Mouse (Mus musculus) bone marrow macrophage, adult 2 months (primary cell): ENCODE measurements around the gene Sptbn1. TPM values are rescaled to one million over a fixed set of nuclear protein-coding genes. Genes with fewer than 3 reads are reported as not detected.

ENCODE experiments used
- H3K27ac ChIP-seq: 2 replicates; pipeline ENCODE4 v1.5.1; 2012; ENCODE audit warnings: low read depth, low read length; ENCODE audit not compliant: insufficient read depth
- H3K4me1 ChIP-seq: 2 replicates; pipeline ENCODE4 v1.6.1; 2012; ENCODE audit warnings: low read length; ENCODE audit not compliant: control insufficient read depth, insufficient read depth
- H3K4me3 ChIP-seq: 2 replicates; pipeline ENCODE4 v1.5.1; 2012; ENCODE audit warnings: mild to moderate bottlenecking, low read length, moderate library complexity; ENCODE audit not compliant: insufficient read depth
- CTCF ChIP-seq: IDR thresholded peaks from 2 replicates; pipeline ENCODE4 v1.5.1; 2012; ENCODE audit warnings: low read depth, mild to moderate bottlenecking, low read length, moderate library complexity
- POLR2A ChIP-seq: IDR thresholded peaks from 2 replicates; pipeline ENCODE4 v1.6.1; 2012; ENCODE audit warnings: mild to moderate bottlenecking, low read depth, low read length, borderline replicate concordance
- polyA plus RNA-seq: library from polyadenylated mRNA; stranded (reverse); fragments of >200 nt; gene quantifications from 2 replicates; pipeline ENCODE4 v1.2.4, GENCODE M21; 2012; ENCODE audit not compliant: missing spikeins, insufficient read depth, insufficient read length

Gene Sptbn1
- polyA plus RNA-seq, 1 experiment = 36.3 TPM

DNA sequence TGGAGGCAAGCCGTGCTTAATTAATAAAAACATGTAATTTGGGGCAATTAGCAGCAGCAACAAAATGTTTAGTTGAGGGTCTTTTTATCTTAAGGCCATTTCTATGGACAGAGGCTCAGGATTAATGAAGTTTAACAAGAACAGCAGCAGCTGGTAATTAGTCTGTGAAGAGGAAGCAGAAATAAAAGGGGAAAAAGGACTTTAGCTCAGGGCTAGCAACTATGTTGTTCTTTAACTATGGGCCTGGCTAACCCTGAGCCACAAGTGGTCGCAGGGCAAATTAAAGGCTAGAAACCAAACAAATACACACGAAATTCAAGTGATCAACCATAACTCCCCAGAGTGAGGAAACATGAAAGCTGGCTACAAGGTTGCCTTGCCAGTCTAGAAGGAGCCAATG, 91.9 kb downstream of the Sptbn1 start:
- Histone ChIP-seq H3K4me1 (peaks cover 6% of the 10 kb centered on the region), H3K4me3 (no peak overlapping the region), H3K27ac (no peak overlapping the region)
- TF ChIP-seq CTCF = no peak
- no peak for TF ChIP-seq POLR2A

DNA sequence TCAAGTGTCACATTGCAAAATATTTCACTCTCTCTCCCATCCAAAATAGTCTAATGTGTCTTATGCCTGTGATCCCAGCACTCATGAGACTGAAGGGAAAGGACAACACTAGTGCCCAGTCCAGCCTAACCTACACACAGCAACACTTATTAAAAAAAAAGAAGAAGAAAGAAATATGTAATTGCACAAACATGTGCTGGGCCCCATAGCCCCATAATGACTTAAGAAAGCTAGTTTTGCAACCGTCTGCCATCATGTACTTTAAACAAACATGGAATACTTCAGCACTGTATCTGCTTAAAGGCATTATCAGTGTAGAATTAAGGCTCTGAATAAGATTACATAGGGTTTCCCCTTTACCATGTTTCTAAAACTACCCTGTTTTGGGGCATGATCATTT, 92.4 kb downstream of the Sptbn1 start:
- H3K4me1 ChIP-seq = peaks cover 6% of the 10 kb centered on the region
- TF ChIP-seq CTCF (no peak), POLR2A (no peak)
- no peak overlapping the region for H3K27ac ChIP-seq
- no peak overlapping the region for H3K4me3 ChIP-seq

DNA sequence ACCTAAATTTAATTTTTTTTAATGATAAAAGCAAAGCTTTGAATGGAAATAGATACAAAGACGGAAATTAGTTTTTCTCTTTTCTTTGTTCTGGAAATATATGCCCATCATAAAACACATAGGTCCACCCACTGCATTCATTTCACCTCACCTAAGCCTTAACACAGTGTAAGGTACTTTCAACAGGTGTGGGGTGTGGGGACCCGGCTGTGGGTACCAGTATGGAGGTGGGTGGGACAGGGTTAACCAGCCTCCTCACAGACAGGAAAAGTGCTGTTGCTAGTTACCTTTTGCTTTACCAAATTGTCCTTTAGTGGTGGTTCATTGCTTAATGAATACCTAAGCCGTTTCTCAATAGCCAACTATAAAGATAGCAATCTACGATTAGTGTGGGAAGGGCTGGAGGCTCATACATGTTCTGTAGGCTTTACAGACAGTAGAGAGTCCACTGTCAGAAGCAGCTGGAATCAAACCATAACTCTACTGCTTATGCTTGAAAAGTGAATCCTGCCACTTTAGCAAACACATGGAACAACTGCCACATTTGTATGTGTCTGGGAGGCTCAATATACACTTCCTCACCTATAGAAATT, 96.3 kb downstream of the Sptbn1 start:
- Histone ChIP-seq H3K4me3 (no peak overlapping the region), H3K4me1 (peaks cover 6% of the 10 kb centered on the region), H3K27ac (no peak overlapping the region)
- no peak for TF ChIP-seq CTCF
- TF ChIP-seq POLR2A = no peak

DNA sequence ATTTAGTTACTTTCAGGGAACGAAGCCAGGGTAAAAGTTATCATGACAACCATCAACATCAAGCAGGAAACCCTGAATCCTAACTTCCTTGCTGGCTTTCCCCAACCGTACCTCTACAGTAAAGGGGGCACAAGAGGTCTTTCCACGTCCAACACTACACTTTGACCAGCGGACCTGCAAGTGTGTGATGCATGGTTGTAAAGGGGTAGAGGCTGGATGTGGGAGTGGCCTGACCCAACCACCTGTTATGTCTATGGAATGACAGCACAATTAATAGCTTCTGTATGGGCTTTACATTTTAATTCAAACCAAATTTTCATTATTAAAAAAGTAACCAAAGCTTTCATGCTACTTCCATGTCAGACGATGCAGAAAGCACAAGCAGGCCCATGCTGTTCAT, 96.8 kb downstream of the Sptbn1 start:
- Histone ChIP-seq H3K27ac (no peak overlapping the region), H3K4me3 (no peak overlapping the region), H3K4me1 (peaks cover 6% of the 10 kb centered on the region)
- TF ChIP-seq POLR2A = no peak
- no peak for TF ChIP-seq CTCF

DNA sequence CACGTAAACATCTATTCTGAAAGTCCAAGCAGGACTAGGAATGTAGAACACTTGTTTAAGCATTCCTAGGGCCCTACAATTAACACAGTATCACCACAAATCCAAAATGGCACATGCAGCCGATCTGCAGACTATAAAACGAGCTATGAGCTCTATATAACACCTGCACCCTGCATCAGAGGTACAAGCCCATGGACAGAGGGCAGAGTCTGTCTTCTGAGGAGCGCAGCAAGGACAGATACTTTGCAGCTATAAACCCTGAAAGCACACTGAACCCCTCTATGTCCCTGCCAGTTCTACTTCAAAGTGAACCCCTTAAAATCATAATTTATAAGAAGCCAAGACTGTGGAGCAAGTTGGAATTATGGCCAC, 101.4 kb downstream of the Sptbn1 start:
- TF ChIP-seq CTCF = no peak
- Histone ChIP-seq H3K4me1 (peaks cover 4% of the 10 kb centered on the region; the same call in 1 of the 2 replicates), H3K4me3 (no peak overlapping the region), H3K27ac (no peak overlapping the region)

DNA sequence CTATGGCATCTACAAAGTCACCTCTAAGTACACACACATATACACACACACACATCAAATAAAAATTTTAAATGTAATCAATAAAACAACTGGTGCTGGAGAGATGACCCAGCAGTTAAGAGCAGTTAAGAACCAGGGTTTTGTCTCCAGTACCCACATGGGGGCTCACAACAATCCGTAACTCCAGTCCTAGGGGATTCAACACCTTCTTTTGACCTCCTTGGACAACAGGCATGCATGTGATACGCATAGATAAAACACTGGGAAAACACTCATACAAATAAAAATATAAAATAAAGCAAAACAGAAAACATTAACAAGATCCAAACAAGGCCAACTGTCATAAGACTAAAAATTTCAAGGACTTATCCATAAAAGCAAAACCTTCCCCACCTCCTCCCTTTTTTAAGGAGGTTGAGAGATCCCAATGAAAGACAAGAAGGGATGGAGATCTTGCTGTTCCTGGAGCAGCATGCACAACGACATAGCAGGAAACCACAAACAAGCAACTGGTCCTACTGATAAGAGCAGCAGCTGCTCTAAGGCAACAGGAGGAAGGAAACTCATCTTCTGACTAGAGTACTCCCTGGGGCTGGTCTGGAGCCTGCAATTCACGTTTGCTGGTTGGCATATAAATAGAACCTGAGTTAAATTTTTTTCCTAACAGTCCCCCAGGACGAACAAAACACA, 102.0 kb downstream of the Sptbn1 start:
- no peak overlapping the region for H3K4me3 ChIP-seq
- H3K4me1 ChIP-seq = peaks cover 4% of the 10 kb centered on the region; the same call in 1 of the 2 replicates
- TF ChIP-seq CTCF (no peak), POLR2A (no peak)

DNA sequence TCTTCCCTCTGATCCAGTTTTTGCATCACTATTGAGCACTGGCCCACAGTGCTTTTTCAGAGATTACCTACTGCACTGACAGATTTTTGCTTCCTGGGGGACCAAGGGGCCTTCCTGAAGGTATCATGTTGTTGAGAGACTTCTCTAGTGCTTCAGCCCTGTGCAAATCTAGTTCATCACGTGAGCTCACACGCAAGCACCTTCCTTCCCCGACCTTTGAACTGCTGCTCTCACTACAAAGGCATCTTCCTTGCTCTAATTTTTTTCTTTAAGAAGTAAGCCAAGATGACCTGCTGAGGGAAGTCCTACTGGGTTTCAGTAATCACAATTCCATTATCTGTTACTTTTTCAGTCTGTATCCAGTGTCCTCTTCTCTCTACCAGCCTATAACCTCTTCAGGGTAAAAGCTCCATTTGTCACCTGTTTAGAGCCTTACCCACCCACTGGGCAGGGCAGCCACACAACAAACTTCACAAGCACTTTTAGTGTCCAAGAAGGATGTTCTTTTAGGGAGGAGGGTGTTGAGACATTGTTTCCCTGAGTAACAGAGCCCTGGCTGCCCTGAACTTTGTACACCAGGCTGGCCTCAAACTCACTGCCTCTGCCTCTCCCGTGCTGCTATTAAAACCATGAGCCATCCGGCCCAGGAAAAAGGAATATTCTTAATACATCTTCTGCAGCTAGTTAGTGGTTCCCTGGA, 103.3 kb downstream of the Sptbn1 start:
- Histone ChIP-seq H3K4me1 (peaks cover 4% of the 10 kb centered on the region; the same call in 1 of the 2 replicates), H3K27ac (no peak overlapping the region), H3K4me3 (no peak overlapping the region)
- TF ChIP-seq CTCF = no peak

More for the DNA sequence above, 102.0 kb downstream of the Sptbn1 start:
- no peak overlapping the region for H3K27ac ChIP-seq

DNA sequence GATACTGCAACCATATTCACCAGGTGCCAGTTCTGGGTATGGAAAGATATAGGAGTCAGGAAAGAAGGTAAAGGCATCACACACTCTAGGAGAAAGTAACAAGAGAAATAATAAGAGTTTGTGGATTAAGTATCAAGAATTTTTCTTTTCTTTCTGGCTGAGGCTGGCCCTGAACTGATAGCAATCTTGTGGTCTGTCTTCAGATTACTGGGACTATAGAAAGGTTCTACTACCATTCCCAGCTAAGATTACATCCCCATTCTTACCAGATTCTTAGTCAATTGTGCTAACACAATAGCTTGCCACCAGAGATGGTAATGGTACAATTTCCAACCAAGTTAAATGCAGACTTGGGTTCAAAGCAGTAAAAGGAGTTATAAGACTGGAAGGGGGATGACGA, 104.1 kb downstream of the Sptbn1 start:
- Histone ChIP-seq H3K4me3 (no peak overlapping the region), H3K27ac (no peak overlapping the region), H3K4me1 (peaks cover 4% of the 10 kb centered on the region; the same call in 1 of the 2 replicates)
- no peak for TF ChIP-seq CTCF
- TF ChIP-seq POLR2A = no peak

DNA sequence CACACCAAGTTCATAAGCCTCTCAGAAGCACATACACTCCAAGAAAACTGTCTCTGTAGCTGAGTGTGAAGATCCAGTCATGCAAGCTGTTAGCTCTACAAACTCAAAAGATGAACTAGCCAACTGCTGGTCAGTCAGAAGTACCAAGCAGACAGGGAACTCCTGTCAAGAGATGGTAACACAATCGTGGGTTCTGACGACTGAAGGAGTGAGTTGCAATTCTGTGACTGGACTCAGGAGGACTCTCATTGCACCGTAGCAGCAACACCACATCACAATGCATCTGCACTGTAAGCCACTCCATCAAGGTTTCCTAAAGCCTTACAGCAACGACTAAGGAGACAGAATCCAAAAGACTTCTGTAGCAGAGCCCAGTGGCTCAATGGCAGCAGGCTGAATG, 104.9 kb downstream of the Sptbn1 start:
- Histone ChIP-seq H3K4me1 (peaks cover 4% of the 10 kb centered on the region; the same call in 1 of the 2 replicates), H3K27ac (no peak overlapping the region), H3K4me3 (no peak overlapping the region)
- TF ChIP-seq CTCF (no peak), POLR2A (no peak)

DNA sequence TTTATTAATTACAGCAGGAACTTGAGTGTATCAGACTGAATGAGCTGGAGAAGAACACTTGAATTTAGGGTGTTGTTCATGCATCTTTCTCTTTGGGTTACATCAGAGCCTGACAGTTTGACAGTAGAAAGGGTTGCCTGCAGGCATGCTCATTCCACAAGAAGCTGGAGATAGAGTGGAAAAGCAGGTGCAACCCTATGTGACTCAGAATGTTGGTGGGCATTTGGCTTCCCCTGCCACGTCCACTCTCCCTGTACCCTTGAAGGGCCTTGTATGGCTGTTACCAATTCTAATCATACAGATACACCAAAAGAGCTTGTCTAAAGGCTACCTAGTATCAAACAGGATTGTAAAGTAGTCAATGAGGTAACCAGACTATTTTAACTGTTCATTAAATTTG, 106.2 kb downstream of the Sptbn1 start:
- Histone ChIP-seq H3K4me1 (peaks cover 4% of the 10 kb centered on the region; the same call in 1 of the 2 replicates), H3K27ac (no peak overlapping the region), H3K4me3 (no peak overlapping the region)
- TF ChIP-seq CTCF (no peak), POLR2A (no peak)
